Mouse (Mus musculus): ENCODE results near the gene Gcdh.

DNA sequence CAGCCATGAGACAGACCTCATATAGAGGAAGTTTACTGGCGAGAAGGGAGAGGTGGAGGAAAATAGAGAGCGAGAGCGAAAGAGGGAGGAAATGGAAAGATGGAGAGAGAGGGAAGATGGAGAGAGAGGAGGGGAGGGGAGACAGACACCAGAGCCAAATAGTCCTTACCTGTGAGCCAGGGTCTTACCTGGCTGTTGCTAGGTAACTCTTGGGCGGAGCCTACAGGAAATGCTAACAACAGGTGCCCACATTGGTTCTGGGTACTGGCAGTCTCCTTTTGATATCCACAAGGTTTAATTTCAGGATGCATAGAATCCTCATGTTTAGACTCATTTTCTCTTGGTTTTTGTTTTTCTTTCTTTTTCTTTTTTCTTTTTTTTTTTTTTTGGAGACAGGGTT is 20.7 kb downstream of the Gcdh start:
- TF ChIP-seq CTCF (IDR thresholded peaks at IDR 0.05; ENCODE audit: insufficient read depth, low read length) (no peak), POLR2A (IDR thresholded peaks at IDR 0.05; ENCODE audit: borderline replicate concordance, extremely low read depth, low read depth, low read length) (no peak)
